Mouse (Mus musculus) midbrain, embryonic 11.5 days (tissue): ENCODE data around the gene Coro2a. TPM values are rescaled to one million over a fixed set of nuclear protein-coding genes. Genes with fewer than 3 reads are reported as not detected.

Experiments used
- ATAC-seq: fragments of 200-750 bp; cut with Nextera tagmentation; 2 replicates; pipeline ENCODE4 v1.8.0; 2017; ENCODE audit warnings: moderate TSS enrichment, moderate library complexity; ENCODE audit not compliant: low FRiP score
- DNase-seq: peaks from one replicate; pipeline ENCODE4 v3.0.0; 2015; ENCODE audit warnings: low spot score; ENCODE audit errors: missing footprints
- H3K27ac ChIP-seq: fragments of 300-500 bp; sonication (generic); 2 replicates; pipeline ENCODE4 v1.5.1; 2014; ENCODE audit warnings: low read depth, low read length
- H3K27me3 ChIP-seq: fragments of 300-500 bp; sonication (generic); 2 replicates; pipeline ENCODE4 v1.6.1; 2014; ENCODE audit warnings: mild to moderate bottlenecking, low read length, moderate library complexity, mixed read lengths; ENCODE audit not compliant: control insufficient read depth, insufficient read depth
- H3K36me3 ChIP-seq: fragments of 300-500 bp; sonication (generic); 2 replicates; pipeline ENCODE4 v1.6.1; 2014; ENCODE audit warnings: mild to moderate bottlenecking, low read length, moderate library complexity, mixed read lengths; ENCODE audit not compliant: control insufficient read depth, insufficient read depth
- H3K4me1 ChIP-seq: fragments of 300-500 bp; sonication (generic); 2 replicates; pipeline ENCODE4 v1.6.1; 2014; ENCODE audit warnings: low read length; ENCODE audit not compliant: control insufficient read depth, insufficient read depth
- H3K4me2 ChIP-seq: fragments of 300-500 bp; sonication (generic); 2 replicates; pipeline ENCODE4 v1.6.1; 2014; ENCODE audit warnings: mild to moderate bottlenecking, moderate library complexity
- H3K4me3 ChIP-seq: fragments of 300-500 bp; sonication (generic); 2 replicates; pipeline ENCODE4 v1.5.1; 2014; ENCODE audit warnings: low read depth, low read length
- H3K9ac ChIP-seq: fragments of 300-500 bp; sonication (generic); 2 replicates; pipeline ENCODE4 v1.6.1; 2014; ENCODE audit warnings: low read length
- H3K9me3 ChIP-seq: fragments of 300-500 bp; sonication (generic); 2 replicates; pipeline ENCODE4 v1.6.1; 2016; ENCODE audit warnings: low read length; ENCODE audit not compliant: control insufficient read depth
- WGBS: fragments of 180-500 bp; shearing (Covaris S2); extraction: QIAGEN DNeasy Blood & Tissue Kit; methylation state at CpG from one replicate; pipeline ENCODE4 v1.1.7; 2014; 5-methylcytosine and 5-hydroxymethylcytosine counted together
- polyA plus RNA-seq: library from polyadenylated mRNA; unstranded; fragments of >200 nt; fragmentation: Nextera tagmentation; extraction: Ambion mirVana; gene quantifications from 2 replicates; pipeline ENCODE4 v1.2.1, GENCODE M21; 2014

Gene Coro2a
- polyA plus RNA-seq, 1 experiment from 2014 or later: 2.2 TPM

DNA sequence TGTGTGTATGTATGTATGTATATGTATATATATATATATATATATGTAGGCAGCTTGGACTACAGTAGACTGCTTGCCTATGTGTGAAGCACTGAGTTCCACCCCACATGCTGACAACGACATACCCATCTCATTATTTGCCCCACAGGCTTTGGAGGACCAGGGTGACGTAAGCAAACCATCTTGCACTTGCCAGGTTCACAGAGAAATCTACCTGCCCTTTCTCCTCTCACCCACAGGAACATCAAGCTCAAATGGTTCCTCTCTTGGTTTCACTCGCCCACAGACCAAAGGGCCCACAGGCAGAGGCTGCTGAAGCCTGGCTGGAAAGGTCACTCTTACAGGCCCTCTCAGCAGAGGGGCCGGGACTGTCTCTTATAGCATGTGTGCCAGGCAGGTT, 29.4 kb downstream of the Coro2a start:
- no peak for ATAC-seq
- 85% methylated on average over 4 of the region's 4 CpGs for WGBS
- Histone ChIP-seq H3K27ac (no peak overlapping the region), H3K9me3 (no peaks in the 10 kb centered on the region), H3K4me3 (no peak overlapping the region), H3K4me2 (no peak overlapping the region), H3K36me3 (no peaks in the 10 kb centered on the region), H3K4me1 (peaks cover 6% of the 10 kb centered on the region), H3K27me3 (no peaks in the 10 kb centered on the region), H3K9ac (no peak overlapping the region)
- DNase-seq: no peak

DNA sequence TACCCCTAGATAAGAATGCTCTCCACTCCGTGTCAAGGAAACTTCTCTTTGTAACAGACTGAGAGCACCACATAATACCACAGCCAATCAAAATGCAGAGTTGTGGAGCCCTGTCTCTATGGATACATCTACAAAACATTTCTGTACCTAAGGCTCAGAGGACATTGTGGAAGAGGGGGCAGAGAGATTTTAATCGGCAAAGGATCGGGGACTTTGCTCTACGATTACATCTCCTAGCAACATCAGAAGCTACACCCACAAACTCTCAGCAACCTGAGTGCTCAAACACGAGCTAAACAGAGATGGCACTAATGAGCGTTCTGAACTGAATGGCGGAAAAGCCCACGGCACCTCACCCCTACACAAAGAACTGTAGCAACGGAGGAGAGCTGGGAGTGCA, 30.3 kb downstream of the Coro2a start:
- no peak for DNase-seq
- Histone ChIP-seq H3K4me1 (peaks cover 6% of the 10 kb centered on the region), H3K9ac (no peak overlapping the region), H3K36me3 (no peaks in the 10 kb centered on the region), H3K4me3 (no peak overlapping the region), H3K27me3 (no peaks in the 10 kb centered on the region), H3K4me2 (no peak overlapping the region), H3K9me3 (no peaks in the 10 kb centered on the region), H3K27ac (no peak overlapping the region)
- no peak for ATAC-seq
- WGBS: 91% methylated on average over 9 of the region's 9 CpGs

DNA sequence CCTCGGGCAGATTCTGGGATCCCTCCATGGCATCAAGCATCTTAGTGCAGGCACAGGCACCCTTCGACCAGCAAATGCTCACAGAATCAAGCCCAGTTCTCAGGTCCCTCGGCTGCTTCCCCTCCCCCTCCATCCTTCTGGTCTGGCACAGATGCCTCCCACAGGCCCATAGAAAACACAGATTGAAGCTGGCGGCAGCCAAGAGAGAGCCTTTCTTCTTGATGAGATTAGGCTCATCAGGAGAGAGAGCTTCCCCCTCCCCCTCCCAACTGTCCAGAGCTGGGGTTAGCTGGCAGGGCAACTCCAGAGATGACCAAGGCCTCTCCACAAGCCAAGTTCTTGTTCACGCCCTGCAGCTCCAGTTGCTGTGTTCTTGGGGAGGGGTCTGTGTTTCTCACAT, 32.3 kb downstream of the Coro2a start:
- DNase-seq (no peak), ATAC-seq (peak; percentile 61)
- WGBS: 16% methylated on average over 5 of the region's 5 CpGs
- Histone ChIP-seq H3K4me2 (no peak overlapping the region), H3K4me3 (no peak overlapping the region), H3K36me3 (no peaks in the 10 kb centered on the region), H3K27ac (no peak overlapping the region), H3K27me3 (no peaks in the 10 kb centered on the region), H3K4me1 (peaks cover 6% of the 10 kb centered on the region), H3K9ac (peak overlapping the region; percentile 22; the same call in 1 of the 2 replicates), H3K9me3 (no peaks in the 10 kb centered on the region)

DNA sequence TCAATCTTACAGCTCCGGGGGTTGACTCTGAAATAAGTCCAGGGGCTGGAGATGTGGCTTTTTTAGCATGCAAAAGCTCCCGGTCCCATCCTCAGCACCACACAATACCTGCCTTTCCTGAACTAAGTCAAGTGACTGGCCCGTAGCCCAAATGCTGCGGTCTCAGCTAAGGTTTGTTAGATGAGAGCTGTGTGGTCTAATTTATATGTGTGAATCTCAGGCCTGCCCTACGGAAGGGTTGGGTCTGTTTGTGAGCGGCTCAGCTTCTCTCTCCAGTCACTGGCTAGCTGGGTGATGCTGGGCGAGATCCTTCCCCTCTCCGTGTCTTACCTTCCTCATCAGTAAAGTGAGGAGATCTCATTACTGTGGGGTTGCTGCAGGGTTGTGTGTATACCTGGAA, 33.8 kb downstream of the Coro2a start:
- Histone ChIP-seq H3K9ac (no peak overlapping the region), H3K4me1 (peaks cover 6% of the 10 kb centered on the region), H3K4me2 (no peak overlapping the region), H3K4me3 (no peak overlapping the region), H3K36me3 (no peaks in the 10 kb centered on the region), H3K9me3 (no peaks in the 10 kb centered on the region), H3K27ac (no peak overlapping the region), H3K27me3 (no peaks in the 10 kb centered on the region)
- ATAC-seq: no peak
- DNase-seq: no peak
- WGBS: 94% methylated on average over 8 of the region's 8 CpGs

DNA sequence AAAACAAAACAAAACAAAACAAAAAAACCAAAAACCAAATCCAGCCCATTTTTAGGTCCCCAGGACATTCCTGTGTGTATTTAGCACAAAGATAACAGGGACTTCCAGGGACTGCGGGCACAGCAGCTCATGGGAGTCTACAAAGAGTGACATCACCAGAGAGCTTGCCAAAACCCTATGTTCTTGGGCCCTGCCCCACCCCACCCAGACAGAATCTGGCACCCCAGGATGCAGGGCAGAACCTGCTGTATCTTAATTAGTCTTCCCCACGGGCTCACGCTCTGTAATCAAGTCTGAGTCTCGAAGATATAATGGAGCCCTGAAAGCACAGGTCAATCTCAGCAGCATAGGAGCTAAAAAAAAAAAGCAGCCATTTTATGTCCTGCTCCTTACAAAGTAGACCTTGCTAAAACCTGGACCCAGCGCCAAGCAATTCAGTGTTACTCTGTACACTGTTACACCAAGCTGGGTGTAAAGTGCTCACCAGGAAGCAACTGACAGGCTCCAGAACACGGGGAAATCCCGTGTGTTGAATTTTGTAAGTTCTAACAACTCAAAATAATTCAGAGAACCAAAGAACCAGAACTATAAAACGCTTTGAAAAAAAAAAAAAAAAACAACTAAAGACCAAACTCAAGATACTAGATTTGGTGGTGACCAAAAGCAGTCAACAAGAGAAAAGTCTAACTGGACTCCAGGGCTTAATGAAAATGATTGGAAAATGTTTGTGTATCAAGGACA, 34.9 kb downstream of the Coro2a start:
- Histone ChIP-seq H3K4me2 (no peak overlapping the region), H3K36me3 (no peaks in the 10 kb centered on the region), H3K4me1 (peaks cover 6% of the 10 kb centered on the region), H3K27ac (no peak overlapping the region), H3K9ac (no peak overlapping the region), H3K27me3 (no peaks in the 10 kb centered on the region), H3K4me3 (no peak overlapping the region), H3K9me3 (no peaks in the 10 kb centered on the region)
- 79% methylated on average over 8 of the region's 8 CpGs for WGBS
- ATAC-seq: no peak
- no peak for DNase-seq

DNA sequence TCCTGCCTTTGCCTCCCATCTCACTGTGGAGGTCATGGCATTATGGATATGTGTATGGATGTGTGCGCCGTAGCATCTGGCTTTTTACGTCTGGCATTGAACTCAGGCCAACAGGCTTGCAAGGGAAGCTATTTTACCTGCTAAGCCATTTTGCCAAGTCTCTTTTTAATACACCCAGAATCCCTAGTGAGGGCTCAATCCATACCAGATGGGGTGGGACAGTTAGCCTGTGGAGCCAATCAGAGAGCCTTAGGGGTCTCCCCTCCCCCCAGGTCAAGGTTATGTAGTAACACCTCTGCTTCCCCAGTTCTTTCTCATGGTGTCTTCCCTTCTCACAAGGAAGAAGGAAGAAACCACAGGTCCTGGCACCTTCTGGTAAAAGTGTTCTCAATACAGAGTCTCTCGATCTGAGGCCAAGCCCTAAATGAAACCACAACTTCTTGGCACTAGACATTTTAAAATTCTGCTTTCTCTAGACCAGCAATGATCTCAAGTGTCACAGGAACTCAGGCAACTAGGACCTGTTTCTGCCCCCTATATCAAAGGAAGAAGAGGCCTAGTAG, 36.5 kb downstream of the Coro2a start:
- Histone ChIP-seq H3K9me3 (no peaks in the 10 kb centered on the region), H3K4me3 (no peak overlapping the region), H3K27ac (no peak overlapping the region), H3K36me3 (no peaks in the 10 kb centered on the region), H3K4me1 (peaks cover 6% of the 10 kb centered on the region), H3K4me2 (no peak overlapping the region), H3K27me3 (no peaks in the 10 kb centered on the region), H3K9ac (no peak overlapping the region)
- DNase-seq (no peak), ATAC-seq (no peak)
- 94% methylated on average over 4 of the region's 4 CpGs for WGBS

DNA sequence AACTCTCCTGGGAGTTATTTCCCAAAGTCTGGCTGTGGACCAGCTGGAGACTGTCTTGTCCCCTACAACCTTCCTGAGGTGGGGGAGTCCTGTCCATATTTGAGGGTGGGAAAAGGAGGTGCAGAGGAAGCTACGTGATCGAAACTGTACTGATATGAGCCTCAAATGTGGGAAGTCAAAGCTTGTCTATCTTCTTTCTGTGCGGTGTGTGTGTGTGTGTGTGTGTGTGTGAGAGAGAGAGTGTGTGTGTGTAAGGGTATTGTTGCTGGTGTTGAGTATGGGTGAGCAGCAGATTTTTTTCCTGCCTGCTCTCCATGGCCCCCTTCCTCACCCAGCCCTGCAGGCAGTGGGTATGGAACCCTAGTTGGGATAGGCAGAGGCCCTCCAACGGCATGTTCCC, 37.8 kb downstream of the Coro2a start:
- no peak overlapping the region for H3K9ac ChIP-seq
- no peak overlapping the region for H3K27ac ChIP-seq
- H3K4me3 ChIP-seq: no peak overlapping the region
- no peak overlapping the region for H3K4me2 ChIP-seq
- no peaks in the 10 kb centered on the region for H3K27me3 ChIP-seq
- ATAC-seq (no peak), DNase-seq (no peak)
- no peaks in the 10 kb centered on the region for H3K9me3 ChIP-seq
- H3K4me1 ChIP-seq: no peaks in the 10 kb centered on the region
- 90% methylated on average over 4 of the region's 4 CpGs for WGBS
- no peaks in the 10 kb centered on the region for H3K36me3 ChIP-seq

DNA sequence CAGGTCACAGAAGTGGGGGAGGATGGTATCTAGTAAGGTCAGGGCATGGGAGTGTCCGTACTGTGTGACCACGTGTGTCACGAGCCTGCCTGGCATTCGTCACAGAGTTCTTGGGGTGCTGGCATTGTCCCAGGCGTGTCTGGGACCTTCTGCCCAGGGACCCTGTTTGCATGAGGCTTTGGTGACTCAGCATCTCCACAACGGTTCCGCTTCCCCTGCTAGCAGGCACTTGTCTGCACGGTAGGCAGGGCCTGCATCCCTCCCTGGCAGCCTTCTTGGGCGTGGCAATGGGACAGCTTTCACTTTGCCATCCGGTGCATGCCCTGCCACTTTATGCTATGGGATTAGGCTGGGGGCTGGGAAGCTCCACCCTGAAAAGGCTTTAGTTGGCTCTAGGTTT, 38.2 kb downstream of the Coro2a start:
- no peaks in the 10 kb centered on the region for H3K4me1 ChIP-seq
- H3K4me3 ChIP-seq: no peak overlapping the region
- ATAC-seq: no peak
- H3K27ac ChIP-seq: no peak overlapping the region
- H3K36me3 ChIP-seq: no peaks in the 10 kb centered on the region
- H3K9ac ChIP-seq: no peak overlapping the region
- no peak for DNase-seq
- H3K27me3 ChIP-seq: no peaks in the 10 kb centered on the region
- 61% methylated on average over 10 of the region's 10 CpGs for WGBS
- H3K4me2 ChIP-seq: no peak overlapping the region
- no peaks in the 10 kb centered on the region for H3K9me3 ChIP-seq

DNA sequence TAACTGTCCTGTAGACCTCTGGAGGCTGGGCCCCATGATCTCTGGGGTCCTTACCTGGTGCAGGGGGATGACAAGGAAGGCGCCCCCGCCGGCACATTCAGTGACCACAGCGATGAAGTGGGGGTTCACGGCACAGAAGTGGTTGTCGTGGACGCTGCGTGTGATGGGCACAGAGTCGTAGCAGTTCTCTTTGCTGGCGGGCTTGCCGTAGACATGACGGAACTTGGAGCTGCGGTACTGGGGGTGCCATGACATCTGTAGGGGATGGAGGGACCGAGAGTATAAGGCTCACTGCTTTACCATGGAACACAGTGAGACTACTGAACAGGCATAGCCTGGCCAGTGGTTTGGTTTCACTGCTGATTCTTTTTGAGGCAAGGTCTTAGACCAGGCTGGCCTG, 39.2 kb downstream of the Coro2a start:
- H3K4me1 ChIP-seq: no peaks in the 10 kb centered on the region
- no peak overlapping the region for H3K4me2 ChIP-seq
- H3K4me3 ChIP-seq: no peak overlapping the region
- no peak for ATAC-seq
- DNase-seq: no peak
- no peaks in the 10 kb centered on the region for H3K9me3 ChIP-seq
- H3K27me3 ChIP-seq: no peaks in the 10 kb centered on the region
- H3K27ac ChIP-seq: no peak overlapping the region
- 91% methylated on average over 14 of the region's 14 CpGs for WGBS
- H3K9ac ChIP-seq: no peak overlapping the region
- no peaks in the 10 kb centered on the region for H3K36me3 ChIP-seq
